Mouse (Mus musculus) heart, adult 8-10 months (tissue): ENCODE data around the gene C2cd5. TPM values are rescaled to one million over a fixed set of nuclear protein-coding genes. Genes with fewer than 3 reads are reported as not detected.

Source experiments
- DNase-seq: peaks from one replicate; pipeline ENCODE4 v3.0.0; 2022; ENCODE audit warnings: low spot score
- total RNA-seq, 4 experiments: library from RNA; stranded (reverse); gene quantifications; 2 replicates each; pipeline ENCODE4 v1.2.4; 2022

C2cd5 gene
- total RNA-seq, 4 experiments from 2014 or later = 13.3 to 15.3 (median 13.6) TPM

GRCm38 (mm10) chr6:143115505-143115904 is 15.6 kb upstream of the C2cd5 start:
- no peak for DNase-seq

DNA sequence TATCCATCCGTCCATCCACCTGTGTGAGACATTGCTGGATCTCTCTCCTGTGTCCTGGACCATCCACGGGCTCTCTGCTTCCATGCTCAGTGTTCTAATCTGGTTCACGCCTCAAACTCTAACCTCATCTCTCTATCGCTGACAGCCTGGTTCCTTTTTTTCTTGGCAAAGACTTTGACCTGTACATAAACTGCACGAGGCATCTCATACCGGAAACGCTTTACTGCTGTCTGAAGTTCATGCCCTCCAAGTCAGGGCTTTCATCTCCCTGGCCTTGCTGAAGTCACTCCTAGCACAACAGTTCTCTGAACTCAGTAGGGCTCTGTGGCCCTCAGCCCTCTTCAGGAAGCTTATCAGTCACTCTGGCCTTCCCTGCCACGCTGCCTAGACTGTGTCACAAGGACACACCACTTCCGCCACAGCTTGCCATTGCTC is 15.1 kb upstream of the C2cd5 start:
- no peak for DNase-seq

DNA sequence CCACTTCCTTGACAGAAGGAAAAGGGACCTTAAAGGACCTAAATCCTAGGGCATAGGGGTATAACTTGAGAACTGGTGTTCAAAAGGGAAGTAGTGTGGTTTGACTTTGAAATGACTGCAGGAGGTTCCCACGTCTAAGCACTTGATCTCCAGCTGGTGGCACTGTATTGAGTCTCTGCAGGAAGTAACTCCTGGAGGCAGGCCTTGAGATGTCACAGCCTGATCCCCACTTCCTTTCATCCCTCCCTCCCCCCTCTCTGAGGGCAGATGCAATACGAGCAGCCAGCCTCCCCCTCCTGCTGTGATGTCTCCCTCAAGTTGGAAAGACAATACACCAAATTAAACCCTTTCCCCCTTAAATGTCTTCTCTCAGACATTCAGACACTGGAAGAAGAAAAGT is 14.6 kb upstream of the C2cd5 start:
- peak; percentile 30 for DNase-seq

- no peak for DNase-seq
These were observed 10.4 kb upstream of the C2cd5 start for GRCm38 (mm10) chr6:143110371-143110770.

- DNase-seq = no peak
These were observed 9.8 kb upstream of the C2cd5 start for GRCm38 (mm10) chr6:143109622-143110218.

GRCm38 (mm10) chr6:143108031-143108430 is 8.1 kb upstream of the C2cd5 start:
- DNase-seq = no peak

GRCm38 (mm10) chr6:143107611-143108010 is 7.7 kb upstream of the C2cd5 start:
- no peak for DNase-seq

- DNase-seq = no peak
These were observed 5.8 kb upstream of the C2cd5 start for GRCm38 (mm10) chr6:143105766-143106165.

DNA sequence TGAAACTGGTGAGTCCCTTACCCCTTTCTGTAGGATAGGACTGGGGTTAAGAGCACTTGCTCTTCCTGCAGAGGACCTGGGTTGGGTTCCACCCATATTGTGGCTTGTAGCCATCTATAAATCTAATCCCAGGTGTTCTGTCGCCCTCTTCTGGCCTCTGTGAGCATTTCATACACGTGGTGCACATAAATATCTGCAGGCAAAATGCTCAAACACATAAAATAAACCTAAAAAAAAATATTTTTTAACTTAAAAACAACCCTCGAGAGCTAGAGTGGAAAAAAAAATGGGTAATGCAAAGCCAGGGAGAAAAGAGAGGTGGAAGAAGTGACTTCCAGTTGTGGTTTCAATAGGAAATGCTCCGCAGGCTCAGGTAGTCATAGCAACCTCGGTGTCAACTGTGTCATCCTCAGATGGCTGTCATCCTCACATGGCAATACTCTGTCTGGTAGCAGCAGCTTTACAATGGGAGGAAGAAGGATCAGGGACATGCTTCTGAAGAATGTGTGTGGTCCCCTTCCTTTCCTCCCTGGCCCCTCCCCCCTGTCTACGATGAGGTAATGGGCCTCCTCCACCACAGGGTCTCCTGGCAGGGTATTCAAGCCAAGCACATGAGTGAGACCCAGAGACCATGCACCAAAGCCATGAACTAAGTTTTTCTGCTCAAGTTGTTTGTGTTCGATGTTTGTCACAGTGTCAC is 4.2 kb upstream of the C2cd5 start:
- DNase-seq = no peak

DNA sequence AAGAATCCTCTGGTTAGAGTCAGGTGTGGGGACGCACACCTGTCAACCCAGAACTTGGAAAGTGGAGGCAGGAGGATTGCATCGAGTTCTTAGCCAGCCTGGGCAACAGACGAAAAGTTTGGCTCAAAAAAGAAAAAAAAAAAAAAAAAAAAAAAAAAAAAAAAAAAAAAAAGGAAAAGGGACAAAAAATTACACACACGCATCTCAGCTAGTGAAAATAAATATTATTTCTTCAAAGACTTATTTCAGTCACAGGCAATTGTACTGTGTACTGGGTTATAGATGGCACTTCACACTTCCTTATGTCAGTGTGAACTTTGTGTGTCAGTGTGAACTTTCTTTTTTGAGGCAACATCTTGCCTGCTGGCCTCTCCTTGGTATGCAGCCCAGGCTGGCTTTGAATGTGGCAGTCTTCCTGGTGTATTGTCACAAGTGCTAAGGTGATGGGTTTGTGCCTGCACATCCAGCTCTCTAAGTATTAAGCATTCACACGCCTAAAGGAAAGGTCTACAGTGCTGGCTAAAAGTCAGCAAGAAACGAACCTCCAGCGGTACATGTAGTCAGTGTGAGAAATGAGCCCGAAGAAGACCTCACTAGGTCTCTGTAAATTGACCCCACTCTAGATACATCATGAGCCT is 656 bp upstream of the C2cd5 start:
- no peak for DNase-seq

DNA sequence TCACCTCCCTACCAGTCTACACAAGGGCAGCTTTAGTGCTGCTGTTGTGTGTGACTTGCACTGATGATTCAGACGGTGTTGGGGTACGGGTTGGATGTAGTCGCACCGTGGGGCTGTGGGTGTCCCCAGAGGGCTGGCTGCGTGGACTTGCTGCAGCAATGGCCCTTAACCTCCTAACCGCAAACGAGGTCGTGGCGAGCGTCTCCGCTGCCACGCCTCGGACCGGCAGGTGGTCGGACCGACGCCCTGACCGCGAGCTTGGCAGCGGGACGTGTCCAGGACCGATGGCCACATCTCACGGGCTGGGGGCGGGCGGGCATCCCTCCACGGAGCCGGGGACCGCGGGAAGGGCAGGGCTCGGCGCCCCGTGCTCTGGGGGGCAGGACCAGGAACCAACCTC is 660 bp downstream of the C2cd5 start:
- DNase-seq = no peak

- DNase-seq = no peak
These were observed 4.8 kb downstream of the C2cd5 start for GRCm38 (mm10) chr6:143095126-143095525.

DNA sequence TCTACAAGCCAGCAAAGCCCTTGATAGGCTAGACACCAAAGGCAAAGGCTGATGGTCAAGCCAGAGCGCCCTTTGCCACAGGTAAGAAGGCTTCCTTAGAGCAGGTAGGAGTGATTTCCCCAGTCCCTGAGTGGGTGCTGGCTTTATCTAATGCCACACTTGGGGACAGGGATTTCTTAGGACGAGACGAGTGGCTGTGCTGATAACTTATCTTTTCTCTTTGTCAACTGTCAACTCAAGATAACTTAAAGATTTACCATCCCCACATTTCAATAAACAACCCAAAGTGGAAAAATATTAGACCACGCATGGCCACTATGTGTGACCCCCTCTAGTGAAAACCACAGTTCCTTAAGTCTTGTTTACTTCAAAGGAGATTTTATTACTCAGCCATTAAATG is 7.1 kb downstream of the C2cd5 start:
- no peak for DNase-seq

- DNase-seq = no peak
These were observed 8.9 kb downstream of the C2cd5 start for GRCm38 (mm10) chr6:143091076-143091475.

- no peak for DNase-seq
These were observed 12.6 kb downstream of the C2cd5 start for GRCm38 (mm10) chr6:143087332-143087731.

DNA sequence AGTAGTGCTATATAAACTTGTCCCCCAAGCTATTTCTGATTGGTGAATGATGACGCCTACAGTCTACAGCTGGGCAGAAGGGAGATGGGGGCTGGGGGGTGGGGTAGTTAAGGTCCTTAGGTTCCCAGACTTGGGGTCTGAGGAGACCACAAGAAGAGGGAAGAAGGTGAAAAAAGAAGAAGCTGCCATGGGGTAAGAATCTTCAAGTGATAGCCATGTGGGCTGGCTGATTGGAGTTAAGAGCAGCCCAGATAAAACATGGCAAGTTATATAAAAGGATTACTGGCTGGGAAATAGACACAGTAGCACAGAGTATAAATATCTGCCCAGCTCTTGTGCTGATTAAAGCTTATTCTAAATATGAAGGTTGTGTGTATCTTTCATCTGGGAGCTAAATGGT is 14.0 kb downstream of the C2cd5 start:
- no peak for DNase-seq

DNA sequence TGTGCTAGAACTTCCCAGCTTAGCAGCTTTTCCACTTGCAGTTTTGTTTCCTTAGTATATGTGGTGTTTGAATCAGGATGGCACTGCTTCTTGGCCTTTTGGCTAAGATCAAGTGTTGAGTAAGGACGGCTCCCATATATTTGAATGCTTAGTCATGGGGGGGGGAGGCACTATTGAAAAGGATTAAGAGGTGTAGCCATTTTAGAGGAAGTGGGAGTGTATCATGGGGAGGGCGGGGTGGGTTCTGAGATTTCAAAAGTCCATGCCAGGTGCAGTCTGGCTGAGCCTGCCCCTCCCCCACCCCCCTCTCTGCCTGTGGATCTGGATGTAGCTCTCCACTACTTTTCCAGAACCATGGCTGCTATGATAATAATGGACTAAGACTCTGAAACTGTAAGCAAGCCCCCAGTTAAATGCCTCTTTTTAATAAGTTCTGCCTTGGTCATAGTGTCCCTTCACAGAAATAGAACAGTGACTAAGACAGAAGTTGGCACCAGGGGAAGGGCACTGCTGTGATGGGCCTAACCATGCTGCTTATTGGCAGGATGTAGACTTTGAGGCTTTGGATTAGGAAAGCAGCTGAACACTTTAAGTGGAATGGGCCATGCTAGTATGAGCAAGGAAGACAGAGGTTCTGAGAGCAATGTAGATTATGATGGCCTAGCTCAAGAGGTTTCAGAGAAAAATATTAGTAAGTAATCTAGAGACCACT is 15.5 kb downstream of the C2cd5 start:
- peak; percentile 11 for DNase-seq

DNA sequence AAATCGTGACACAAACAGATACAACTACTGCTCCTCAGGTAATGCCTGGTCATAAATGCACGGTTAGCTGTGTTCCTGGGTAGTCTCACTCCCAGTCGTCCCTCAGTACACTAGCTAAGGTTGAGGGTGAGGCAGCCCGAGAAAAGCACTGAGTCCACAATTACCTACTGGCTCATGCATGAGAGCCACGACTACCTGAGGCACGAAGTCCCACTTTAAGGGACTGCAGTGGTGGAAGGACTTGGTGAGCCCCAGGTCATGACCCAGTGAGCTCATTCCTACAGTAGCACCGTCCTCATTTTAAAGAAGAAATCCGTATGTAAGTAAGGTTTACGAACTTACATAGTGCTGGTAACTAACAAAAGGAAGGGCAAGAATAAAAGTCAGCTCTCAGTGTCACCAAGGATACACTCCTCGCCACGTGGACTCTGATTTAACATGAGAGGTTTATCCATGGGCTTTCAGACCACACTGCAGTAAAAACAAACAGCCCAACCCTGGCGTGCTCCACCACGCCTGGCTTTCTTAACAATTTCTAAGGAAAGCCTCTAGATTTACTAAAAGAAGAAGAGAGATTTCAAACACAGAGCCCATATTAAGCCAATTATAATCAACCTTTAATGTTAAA is 18.3 kb downstream of the C2cd5 start:
- DNase-seq = no peak

- DNase-seq = no peak
These were observed 19.2 kb downstream of the C2cd5 start for GRCm38 (mm10) chr6:143080774-143081173.

- DNase-seq = no peak
These were observed 20.8 kb downstream of the C2cd5 start for GRCm38 (mm10) chr6:143079126-143079525.

GRCm38 (mm10) chr6:143076461-143076860 is 23.5 kb downstream of the C2cd5 start:
- no peak for DNase-seq

DNA sequence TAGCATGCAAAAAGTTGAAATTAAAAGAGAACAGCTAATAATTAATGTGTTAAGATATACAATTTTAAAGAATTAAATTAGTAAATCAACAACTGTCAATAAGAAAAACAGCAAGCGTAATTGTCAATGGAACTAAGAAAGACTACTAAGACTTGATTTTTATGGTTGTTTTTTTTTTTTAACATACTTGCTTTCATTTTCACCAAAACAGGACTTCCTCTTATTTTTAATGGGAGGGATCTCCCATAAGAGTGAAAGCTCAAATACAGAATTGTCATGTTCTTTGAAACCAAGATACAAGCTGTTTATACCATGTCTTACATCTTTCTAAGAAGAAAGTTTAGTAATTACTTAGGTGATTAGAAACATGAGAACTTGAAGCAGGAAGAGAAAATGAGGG is 26.0 kb downstream of the C2cd5 start:
- DNase-seq = no peak
